Mouse (Mus musculus) CH12.LX (cell line): ENCODE measurements around the gene Nav1.

Source experiments
- CTCF ChIP-seq, 2 experiments: IDR thresholded peaks in 1 of 2; conservative IDR thresholded peaks in 1 of 2; 2 replicates each; pipeline ENCODE4 v1.5.1; 2011 to 2012; ENCODE audit warnings: low read depth in 2 of 2, low read length in 2 of 2, improper control_type of control experiment in 1 of 2, inconsistent platforms in 1 of 2, mild to moderate bottlenecking in 1 of 2, moderate library complexity in 1 of 2
- EP300 ChIP-seq: IDR thresholded peaks from 2 replicates; pipeline ENCODE4 v1.6.1; 2011; ENCODE audit warnings: low read length, improper control_type of control experiment
- GABPA ChIP-seq: IDR thresholded peaks from 2 replicates; pipeline ENCODE4 v1.6.1; 2012; ENCODE audit warnings: low read depth, low read length, improper control_type of control experiment, inconsistent platforms; ENCODE audit not compliant: insufficient replicate concordance
- HCFC1 ChIP-seq: IDR thresholded peaks from 2 replicates; pipeline ENCODE4 v1.6.1; 2012; ENCODE audit warnings: low read depth, mild to moderate bottlenecking, inconsistent platforms, low read length, improper control_type of control experiment
- MAFK ChIP-seq: IDR thresholded peaks from 2 replicates; pipeline ENCODE4 v1.6.1; 2011; ENCODE audit warnings: low read length, improper control_type of control experiment; ENCODE audit not compliant: insufficient replicate concordance
- MEF2A ChIP-seq: IDR thresholded peaks from 2 replicates; pipeline ENCODE4 v1.6.1; 2014; ENCODE audit warnings: low read depth, mild to moderate bottlenecking, inconsistent platforms, low read length, improper control_type of control experiment, borderline replicate concordance
- POLR2A ChIP-seq: IDR thresholded peaks from 2 replicates; pipeline ENCODE4 v1.6.1; 2011; ENCODE audit warnings: low read depth, mild to moderate bottlenecking, improper control_type of control experiment, low read length
- SIN3A ChIP-seq: IDR thresholded peaks from 2 replicates; pipeline ENCODE4 v1.6.1; 2012; ENCODE audit warnings: low read length, improper control_type of control experiment, inconsistent platforms
- UBTF ChIP-seq: IDR thresholded peaks from 2 replicates; pipeline ENCODE4 v1.6.1; 2012; ENCODE audit warnings: low read depth, mild to moderate bottlenecking, inconsistent platforms, low read length, improper control_type of control experiment, moderate library complexity
- USF1 ChIP-seq: IDR thresholded peaks from 2 replicates; pipeline ENCODE4 v1.6.1; 2014; ENCODE audit warnings: low read depth, mild to moderate bottlenecking, inconsistent platforms, low read length, improper control_type of control experiment
- ZC3H11A ChIP-seq: IDR thresholded peaks from 2 replicates; pipeline ENCODE4 v1.6.1; 2012; ENCODE audit warnings: low read depth, mild to moderate bottlenecking, inconsistent platforms, low read length, improper control_type of control experiment

- no peak for TF ChIP-seq UBTF
- no peak for TF ChIP-seq POLR2A
- TF ChIP-seq SIN3A = no peak
- no peak for TF ChIP-seq CTCF (conservative IDR thresholded peaks at IDR 0.05 in 1 of 2, IDR thresholded peaks at IDR 0.05 in 1 of 2; ENCODE audit: low read depth in 2 of 2, low read length in 2 of 2)
- TF ChIP-seq EP300 = no peak
- TF ChIP-seq GABPA = no peak
- no peak for TF ChIP-seq ZC3H11A
- no peak for TF ChIP-seq MAFK
- no peak for TF ChIP-seq USF1
- TF ChIP-seq MEF2A = no peak
- no peak for TF ChIP-seq HCFC1
Measured at GRCm38 (mm10) chr1:135583678-135584515, 23.2 kb downstream of the Nav1 start.
